Mouse (Mus musculus): ENCODE results near the gene Ppp1ca.

Ppp1ca gene

DNA sequence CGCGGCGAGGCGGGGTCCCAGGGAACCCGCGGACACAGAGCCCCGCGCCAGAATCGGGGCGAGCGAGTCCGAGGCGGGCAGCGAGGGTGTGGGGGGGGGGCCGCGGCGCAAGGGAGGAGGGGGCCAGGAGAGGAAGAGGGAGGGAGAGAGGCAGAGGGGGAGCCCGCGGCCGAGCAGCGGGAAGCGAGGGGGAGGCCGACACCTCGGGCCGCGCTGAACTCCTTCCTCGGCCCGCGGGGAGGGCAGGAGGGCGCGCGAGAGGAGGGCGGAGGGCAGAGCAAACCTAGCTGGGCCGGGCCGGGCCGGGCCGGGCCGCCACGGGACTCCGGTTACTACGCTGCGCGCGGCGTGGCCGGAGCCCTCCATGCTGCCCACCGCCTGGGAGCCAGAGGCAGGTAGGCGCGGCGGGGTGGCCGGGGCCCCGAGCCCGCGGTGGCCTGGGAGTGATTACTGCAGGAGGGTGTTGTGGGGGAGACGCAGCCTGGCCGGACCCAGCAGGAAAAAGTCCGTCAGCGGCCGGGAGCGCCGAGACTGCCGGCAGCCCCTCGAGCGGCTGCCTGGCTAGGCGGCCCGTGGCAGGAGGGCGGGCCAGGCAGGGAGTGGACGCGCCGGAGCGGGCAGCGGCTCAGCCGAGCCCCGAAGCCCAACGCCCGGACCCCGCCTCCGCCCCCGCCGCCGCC lies 23.0 kb downstream of the Ppp1ca start:
- DNase-seq: no peak

GRCm38 (mm10) chr19:4215451-4215840 lies 23.6 kb downstream of the Ppp1ca start:
- DNase-seq: no peak

DNA sequence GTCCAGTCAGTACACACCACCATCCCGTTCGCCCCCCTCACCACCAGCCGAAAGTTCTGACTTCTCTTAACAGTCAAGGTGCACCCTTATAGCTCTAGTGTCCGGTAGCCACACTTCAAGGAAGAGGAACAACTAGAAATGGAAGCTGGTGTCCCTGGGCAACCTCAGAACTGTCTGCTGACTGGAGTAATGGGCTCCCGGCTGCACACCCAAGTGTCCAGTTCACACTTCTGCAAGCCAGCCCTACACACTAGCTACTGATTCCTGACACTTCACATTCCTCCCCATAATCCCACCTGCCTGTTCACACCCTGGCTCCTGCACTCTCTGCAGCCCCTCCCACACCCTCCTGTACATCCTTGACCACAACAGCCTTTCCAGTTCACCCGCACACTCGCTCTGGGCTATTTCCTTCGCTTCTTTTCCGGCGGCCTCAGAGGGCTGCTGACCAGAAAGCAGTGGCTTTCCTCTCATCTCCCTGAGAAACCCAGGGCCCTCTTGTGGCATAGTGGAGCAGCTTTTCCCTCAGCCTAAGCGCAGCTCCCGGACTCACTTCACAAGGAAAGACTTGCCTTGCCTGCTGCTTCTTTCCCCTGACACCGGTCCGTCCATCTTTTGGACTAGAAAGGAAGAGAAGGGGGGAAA lies 24.3 kb downstream of the Ppp1ca start:
- no peak for DNase-seq

DNA sequence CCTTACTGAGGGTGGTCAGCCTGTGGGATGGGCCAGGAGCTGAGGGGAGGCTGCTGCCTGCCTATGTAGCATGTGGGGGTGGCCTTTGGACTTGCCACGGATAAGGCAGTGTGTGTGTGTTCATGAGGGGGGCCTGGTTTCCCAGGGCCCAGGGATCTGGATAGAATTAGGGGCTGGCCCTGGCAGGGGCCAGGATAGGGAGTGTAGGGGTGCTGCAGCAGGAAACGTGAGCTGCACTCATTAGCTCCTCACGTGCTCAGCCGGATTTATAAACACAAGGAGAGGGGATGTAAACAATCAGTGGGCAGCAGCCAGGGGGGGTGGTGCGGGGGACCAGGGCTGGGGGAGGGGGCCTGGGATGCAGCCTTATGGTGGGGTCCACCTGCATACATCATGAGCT lies 25.3 kb downstream of the Ppp1ca start:
- no peak for DNase-seq

GRCm38 (mm10) chr19:4217855-4218254 lies 26.0 kb downstream of the Ppp1ca start:
- DNase-seq: no peak

- DNase-seq: no peak
Measured at GRCm38 (mm10) chr19:4218293-4218692, 26.4 kb downstream of the Ppp1ca start.

DNA sequence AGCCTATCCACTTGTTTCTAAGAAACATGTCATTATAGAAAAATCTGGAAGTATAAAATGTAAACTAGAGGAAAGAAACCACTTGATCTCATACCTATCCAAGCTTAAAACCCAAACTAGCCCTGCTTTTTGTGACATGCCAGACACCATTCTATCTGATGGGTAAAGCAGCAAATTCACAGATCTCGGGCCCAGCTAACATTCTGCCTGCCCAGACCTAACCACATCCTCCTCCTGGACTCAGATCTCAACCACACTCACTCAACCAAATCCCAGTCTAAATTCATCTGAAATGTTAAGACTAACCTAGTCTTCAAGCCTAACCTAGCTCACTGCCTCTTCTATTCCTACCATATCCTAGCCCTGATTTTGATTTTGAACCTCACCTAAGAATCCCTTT lies 26.9 kb downstream of the Ppp1ca start:
- no peak for DNase-seq

DNA sequence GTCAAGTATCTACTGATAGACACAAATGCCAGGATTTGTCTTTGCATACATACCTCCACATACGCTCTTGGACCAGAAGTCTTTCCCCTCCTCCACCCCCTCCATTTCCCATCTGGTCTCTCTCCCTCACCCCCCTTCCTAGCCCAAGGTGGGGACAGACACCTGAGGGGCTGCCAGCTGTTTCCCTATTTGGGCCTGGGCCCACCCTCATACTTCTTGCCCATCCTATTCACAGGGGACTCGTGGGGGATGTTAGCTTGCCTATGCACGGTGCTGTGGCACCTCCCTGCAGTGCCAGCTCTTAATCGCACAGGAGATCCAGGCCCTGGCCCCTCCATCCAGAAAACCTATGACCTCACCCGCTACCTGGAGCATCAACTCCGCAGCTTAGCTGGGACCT lies 28.1 kb downstream of the Ppp1ca start:
- no peak for DNase-seq

GRCm38 (mm10) chr19:4220416-4220815 lies 28.6 kb downstream of the Ppp1ca start:
- no peak for DNase-seq

DNA sequence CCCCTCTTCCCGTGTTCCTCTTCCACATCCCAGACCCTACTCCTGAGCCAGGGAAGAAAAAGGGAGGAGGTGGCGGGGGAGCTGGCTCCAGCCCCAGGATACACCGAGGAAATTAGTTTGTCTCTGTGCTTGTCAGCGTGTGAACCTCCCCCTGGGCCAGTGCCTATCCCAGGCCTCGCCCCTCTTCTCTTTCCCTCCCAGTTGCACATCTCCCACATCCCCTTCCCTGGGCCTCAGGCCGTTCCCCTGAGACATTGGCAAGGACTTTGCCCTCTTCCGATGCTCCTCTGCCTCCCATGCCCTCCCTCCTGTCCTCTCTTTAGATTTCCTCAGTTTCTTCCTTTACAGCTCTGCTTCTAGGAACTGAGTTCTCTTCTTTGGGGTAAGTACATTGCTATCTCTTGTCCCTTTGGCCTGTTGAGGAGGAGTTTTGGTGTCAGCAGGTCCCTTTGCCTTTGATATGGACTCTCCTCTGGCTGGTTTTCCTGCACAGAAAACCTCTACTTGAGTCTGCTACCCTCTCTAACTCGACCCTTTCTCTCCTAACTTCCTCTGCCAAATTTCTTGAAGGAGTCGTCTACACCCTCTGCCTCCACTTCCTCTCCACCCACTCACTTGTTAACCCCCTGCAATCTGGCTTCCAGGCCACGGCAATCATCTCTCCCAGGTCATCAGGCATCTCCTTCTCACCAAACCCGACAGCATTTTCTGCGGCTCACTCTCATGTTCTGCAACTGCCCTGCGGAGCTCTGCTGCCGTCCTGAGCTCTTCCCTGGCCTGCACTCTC lies 29.3 kb downstream of the Ppp1ca start:
- DNase-seq: no peak

- DNase-seq: no peak
Measured at GRCm38 (mm10) chr19:4222165-4222564, 30.3 kb downstream of the Ppp1ca start.

GRCm38 (mm10) chr19:4226779-4227178 lies 34.9 kb downstream of the Ppp1ca start:
- no peak for DNase-seq

DNA sequence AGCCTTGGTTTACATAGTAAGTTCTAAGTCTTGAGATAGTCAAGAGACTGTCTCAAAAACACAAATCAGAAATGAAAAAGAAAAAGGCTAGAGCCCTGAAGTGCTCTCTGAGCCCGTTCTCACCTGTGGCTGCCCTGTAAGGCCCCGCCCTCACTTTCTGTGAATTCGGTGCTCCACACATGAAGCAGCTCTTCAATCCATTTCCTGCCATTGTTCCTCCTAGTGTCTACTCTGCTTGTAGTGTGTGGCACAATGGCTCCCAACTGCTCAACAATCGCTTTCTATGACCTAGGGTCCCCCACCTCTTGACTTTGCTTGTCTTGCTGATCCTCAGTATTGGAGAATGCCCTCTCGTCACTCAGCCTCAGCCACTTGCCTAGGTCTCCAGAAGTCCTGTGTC lies 35.6 kb downstream of the Ppp1ca start:
- DNase-seq: no peak

DNA sequence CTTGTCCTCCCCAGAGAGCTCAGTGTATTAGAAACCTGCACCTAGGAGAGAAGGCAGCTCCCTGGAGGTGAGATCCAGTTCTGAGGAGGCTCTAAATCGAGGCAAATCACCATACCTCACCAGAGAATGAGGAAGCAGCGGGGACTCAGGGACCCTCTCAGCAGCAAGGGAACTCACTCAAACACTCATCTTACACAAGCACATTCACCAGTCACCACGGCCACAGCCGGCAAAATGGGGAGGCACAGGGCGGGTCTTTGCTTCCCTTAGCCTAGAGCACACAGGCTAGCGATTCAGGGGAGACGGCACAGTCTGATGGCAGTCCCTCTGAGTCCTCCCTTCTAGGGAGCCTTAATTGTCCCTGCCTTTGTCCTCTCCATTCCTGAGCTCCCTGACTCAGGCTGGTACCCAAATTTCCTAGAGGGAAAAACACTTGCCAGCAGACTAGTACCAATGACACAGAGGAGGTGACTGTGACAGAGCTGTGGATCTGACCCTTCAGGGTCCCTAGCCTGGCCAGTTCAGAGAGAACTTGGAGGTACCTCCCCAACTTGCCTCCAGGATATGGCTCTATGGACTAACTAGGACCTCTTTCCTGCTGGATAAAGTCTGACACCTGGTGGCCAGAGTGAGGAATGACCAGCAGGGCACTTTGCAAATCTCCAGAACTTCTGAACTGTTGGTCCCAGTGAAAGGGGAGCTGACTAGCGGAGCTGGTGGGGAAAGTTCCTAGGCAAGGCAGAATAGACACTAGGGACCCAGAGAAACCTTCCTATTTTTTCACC lies 36.2 kb downstream of the Ppp1ca start:
- DNase-seq: peak; percentile 55

- DNase-seq: no peak
Measured at GRCm38 (mm10) chr19:4228891-4229290, 37.0 kb downstream of the Ppp1ca start.

GRCm38 (mm10) chr19:4229451-4230076 lies 37.7 kb downstream of the Ppp1ca start:
- DNase-seq: no peak

DNA sequence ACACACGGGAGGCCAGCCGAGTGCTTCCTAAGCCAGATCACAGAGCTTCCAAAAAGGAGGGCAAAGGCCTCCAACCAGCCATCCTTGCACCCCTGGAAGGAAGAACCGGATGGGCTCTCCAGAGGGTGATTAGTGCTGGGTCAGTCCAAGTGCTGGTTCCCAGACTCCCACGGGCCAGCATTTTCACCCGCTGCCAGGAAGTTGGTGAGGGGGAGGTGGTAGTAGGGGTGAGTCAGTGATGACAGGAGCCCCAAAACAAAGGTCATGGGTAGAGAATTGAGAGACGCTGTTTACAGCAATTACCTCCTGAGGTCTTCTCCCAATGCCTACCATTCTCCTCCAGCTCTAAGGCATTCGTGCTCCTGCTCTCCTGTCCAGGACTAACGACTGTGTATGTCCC lies 38.5 kb downstream of the Ppp1ca start:
- DNase-seq: no peak

GRCm38 (mm10) chr19:4231253-4232185 lies 39.7 kb downstream of the Ppp1ca start, which contains the start of gene Pold4:
Gene Pold4 (plus strand): TSS chr19:4231899.
- peak; percentile 96 for DNase-seq

- no peak for DNase-seq
Measured at GRCm38 (mm10) chr19:4232186-4232572, 40.3 kb downstream of the Ppp1ca start.

- DNase-seq: no peak
Measured at GRCm38 (mm10) chr19:4232651-4233050, 40.8 kb downstream of the Ppp1ca start.

DNA sequence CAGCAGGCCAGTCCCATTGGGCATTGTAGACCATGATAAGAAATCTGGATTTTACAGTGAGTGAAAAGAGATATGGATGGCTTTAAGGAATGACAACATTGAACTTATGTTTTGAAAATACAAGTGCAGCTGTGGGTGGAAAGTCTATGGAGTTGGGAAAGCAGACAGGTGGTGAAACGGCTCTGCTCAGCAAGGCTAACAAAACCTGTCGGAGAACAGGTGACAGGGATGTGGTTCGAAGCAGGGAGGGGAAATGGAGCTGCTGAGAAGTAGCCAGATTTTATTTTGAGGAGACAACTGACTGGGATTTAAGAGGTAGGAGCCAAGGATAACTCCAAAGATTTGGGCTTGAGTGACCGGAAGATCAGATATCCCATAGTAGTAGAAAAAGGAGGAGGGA lies 42.7 kb downstream of the Ppp1ca start:
- no peak for DNase-seq

- DNase-seq: no peak
Measured at GRCm38 (mm10) chr19:4240247-4240668, 48.4 kb downstream of the Ppp1ca start.

All from right cerebral cortex, postnatal 14 days (tissue).